Mouse (Mus musculus): ENCODE results near the gene Car5a.

Gene Car5a

DNA sequence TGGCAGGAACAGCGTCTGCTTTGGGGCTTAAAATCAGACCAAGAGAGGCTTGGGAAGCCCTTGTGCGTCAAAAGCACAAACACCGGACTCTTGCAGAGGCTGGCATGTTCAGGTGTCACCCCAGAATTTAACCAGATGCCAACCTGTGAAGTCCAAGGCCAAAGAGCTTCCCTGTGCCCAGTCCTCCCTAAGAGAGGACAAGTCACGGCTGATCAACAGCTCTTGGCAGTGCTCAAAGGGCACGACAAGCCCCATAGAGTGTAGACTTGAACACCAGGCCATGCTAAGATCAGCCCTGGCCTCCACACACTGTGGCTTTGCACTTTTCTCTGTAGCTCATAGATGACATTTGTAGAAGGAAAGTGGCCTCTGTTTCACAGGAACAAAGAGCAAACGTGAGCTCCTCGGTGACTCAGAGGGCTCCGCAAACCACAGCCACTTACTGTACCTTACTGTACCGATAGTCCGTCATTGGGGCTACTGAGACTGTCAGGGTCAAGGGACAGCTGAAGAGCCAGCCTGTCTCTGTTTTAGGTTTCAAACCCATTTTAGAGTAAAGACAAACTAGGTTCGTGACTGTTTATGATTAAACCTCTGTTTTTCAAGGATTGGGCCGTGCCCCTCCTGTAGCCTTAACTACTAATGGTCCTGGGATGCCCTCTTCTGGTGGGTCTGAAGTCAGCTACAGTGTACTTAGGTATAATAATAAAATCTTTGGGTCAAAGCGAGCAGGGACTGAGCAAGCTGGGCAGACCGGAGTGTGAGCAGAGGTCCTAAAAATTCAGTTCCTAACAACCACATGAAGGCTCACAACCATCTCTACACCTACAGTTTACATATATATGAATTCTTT is 11.8 kb downstream of the Car5a start:
- DNase-seq: no peak

DNA sequence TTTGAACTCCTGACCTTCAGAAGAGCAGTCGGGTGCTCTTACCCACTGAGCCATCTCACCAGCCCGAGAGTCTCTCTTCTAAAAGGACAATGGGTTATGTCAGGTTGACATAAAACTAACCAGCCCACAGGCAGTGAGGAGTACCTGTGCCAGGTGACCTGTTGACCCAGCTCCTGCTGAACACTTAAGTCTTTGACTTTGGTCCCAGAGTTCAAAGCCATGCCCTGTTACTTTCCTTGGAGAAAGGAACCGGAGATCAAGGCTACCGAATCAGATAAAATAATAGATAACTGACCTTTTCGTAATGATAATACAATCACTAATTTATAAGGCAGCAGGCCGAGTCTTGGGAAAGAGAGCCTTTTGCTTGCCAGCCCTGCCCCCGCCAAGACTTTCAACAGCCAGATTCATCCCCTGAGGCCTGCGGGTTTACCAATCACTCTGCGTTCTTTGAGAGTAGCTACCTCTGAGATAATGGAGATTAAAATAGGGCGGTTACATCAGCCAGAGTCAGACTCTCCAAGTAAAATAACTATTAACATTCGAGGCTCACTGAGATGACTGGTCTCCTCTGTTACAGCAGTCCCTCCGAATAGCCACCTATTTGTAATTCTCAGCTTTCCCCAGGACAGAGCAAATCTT is 12.6 kb downstream of the Car5a start:
- DNase-seq: no peak

DNA sequence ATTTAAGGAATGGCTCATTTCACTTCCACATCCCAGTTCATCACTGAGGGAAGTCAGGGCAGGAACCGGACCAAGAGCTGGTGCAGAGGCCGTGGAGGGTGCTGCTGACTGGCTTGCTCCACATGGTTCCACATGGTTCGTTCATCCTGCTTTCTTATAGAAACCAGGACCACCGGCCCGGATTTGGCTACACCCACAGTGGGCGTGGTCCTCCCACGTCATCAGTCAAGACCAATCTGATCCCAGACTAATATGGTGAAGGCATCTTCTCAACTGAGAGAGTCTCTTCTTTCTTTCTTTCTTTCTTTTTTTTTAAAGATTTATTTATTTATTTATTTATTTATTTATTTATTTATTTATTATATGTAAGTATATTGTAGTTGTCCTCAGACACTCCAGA is 13.1 kb downstream of the Car5a start:
- no peak for DNase-seq

DNA sequence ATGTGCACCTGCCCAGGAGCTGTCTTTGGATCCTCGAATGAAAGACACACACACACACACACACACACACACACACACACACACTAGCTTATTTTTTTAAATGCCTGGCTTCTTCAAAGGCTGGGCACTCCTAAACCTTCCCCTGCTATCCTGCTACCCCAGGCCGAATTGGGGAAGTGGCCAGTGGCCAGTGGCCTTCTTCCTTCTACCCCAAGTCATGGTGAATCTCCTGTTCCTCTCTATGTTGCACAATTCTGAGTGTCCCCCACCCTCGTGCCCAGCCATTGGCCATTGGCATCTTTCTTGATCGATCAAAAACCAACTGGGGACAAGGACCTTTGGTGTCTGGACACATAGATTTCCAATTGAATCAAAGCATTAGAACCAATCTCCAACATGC is 14.7 kb downstream of the Car5a start:
- no peak for DNase-seq

DNA sequence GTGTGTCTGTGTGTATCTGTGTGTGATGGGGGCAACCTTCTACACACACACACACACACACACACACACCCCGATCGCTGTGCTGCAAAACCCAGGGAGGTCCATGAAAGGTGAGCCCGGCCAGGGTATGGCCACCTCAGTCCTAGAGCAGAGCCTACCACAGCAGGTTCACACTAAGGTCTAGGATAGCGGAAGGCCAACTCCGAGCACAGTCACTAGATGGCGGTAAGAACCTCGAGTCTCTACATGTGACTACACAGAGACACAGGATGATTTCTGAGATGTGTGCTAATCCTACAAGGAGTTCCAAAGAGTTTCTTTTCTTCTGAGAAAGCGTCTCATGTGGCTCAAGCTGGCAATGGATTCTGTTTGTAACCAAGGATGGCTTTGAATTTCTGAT is 17.4 kb downstream of the Car5a start:
- DNase-seq: no peak

DNA sequence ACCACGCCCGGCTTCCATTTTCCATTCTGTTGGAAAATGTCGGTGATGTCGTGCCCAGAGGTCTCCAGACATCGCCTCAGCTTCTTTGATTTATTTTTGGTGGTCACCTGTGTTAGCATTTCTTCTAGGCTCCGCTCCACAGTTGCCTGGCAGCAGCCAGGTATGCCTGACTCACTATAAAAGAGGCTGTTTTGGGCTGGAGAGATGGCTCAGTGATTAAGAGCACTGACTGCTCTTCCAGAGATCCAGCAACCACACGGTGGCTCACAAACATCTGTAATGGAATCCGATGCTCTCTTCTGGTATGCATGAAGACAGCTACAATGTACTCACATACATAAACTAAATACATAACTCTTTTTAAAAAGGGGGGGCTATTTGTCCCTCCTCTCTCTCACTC is 18.4 kb downstream of the Car5a start:
- no peak for DNase-seq

DNA sequence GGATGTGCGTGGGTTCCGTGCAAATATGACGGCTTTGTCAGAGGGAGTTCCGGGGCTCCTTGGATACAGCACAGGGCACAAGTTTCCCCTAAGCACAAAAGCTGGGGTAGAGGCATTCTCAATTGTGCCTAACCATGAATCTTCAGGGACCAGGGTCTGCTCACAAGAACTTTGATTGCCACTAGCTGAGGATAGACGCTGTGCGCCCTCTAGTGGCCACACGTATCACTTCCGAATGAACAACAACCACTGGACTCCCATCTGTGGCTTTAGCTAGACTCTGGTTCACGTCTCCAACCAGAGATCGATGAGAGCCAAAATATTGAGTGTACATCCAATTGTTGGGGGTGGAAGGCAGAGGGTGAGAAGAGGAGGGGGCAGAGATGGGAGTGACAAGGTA is 19.1 kb downstream of the Car5a start:
- peak; percentile 52 for DNase-seq

DNA sequence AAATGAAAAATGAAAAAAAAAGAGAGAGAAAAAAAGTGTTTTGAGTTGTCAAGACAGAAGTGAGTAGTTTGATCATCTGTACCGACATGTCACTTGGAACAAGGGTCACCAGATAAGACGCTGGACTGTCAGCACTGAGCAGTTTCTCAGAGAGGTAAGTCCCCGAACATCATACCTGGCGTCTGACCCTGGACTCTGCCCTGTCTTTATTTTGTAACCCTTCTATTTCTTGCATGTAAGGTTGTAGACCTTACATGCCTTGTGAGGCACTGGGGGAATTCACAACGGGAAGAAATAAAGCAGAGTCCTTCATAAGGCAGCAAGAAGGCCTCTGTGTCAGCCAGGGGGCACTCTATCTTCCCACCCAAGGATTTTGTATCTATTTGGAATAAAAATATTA is 20.0 kb downstream of the Car5a start:
- DNase-seq: no peak

DNA sequence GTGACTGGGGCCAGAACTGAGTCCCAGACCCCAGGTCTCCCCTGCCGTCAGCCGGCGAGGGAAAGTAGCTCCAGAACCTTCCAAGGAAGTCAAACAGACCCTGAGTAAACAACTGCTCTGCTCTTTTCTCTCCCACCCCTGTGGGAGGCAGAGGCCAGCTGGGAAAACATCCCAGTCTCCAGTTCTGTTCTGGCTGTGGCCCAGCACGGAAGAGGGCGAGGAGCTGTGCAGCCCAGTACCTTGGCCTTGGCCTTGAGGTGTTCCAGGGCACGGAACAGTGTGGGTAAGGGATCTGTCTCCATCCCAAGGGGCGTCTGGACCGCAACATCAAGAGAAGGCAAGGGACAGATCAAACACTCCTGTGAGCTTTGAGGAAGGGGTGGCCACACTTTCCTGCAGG is 22.6 kb downstream of the Car5a start:
- no peak for DNase-seq

DNA sequence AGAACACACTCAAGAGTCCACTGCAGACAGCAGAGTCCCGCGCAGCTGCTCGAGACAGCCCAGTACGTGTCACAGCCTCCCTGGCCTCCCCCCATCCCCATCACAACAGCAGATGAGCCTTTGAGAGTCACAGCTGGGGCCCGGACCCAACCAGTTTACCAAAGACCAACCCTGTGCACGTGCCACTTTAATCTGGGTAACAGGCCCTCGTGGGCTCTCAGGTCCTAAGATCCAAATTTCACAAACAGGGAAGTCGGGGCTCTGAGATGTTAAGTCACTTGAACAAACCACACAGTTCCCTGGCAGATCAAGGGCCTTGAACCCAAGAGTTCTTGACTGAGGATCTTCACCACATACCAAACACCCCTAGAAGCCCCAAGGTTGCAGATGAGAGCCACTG is 23.1 kb downstream of the Car5a start:
- DNase-seq: no peak

DNA sequence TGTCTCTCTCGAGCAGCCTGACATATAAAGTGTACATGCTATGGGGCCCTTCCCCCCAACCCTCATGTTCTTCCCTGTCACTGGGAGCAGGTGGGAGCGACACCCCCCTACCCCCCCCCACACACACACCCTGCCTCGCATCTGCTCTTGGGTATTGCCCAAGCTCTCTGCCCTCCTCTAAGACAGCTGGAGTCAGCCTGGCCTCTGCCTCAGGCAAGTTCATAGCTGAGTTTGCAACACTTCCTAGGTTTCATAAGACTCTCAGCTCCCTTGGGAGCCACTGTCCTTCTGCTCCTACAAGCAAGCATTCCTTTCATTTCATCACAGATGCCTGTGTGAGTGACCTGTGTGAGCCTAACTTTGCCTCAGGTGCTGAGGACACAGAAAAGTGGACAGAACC is 25.0 kb downstream of the Car5a start:
- no peak for DNase-seq

DNA sequence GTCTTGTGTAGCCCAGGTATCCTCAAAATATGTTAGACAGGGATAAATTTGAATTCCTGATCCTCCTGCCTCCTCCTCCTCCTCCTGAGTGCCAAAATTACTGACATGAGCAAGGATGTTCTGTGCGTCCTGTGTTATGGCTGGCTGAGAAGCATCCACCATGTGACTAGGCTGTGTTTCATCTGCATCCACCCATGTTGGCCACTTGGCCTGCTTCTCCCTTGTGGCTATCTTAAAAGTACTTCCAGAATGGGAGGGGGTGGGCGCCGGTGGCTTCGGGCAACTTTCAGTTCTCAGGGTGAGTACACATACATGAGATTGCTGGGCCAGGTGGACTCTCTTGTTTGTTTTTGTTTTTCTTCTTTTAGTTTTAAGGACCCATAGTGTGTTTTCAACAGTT is 25.5 kb downstream of the Car5a start:
- no peak for DNase-seq

DNA sequence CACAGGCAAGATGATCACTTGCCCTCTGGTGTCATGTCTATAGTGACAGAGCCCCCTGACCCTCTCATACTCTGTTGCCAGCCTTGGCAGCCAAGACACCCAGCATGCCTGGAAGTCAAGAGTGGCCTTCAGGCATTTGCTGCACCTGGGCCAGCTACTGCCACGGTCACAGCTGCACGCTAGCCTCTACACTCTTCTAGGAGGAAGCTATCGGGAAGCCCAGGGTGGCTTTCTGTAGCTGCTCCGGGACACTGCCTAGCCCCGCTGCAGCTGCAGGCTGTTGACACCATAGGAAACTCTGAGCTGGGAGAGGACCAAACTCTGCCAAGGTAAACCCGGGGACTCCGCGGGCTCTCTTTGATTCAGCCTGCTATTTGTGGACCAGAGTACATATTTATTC is 31.3 kb downstream of the Car5a start:
- no peak for DNase-seq

DNA sequence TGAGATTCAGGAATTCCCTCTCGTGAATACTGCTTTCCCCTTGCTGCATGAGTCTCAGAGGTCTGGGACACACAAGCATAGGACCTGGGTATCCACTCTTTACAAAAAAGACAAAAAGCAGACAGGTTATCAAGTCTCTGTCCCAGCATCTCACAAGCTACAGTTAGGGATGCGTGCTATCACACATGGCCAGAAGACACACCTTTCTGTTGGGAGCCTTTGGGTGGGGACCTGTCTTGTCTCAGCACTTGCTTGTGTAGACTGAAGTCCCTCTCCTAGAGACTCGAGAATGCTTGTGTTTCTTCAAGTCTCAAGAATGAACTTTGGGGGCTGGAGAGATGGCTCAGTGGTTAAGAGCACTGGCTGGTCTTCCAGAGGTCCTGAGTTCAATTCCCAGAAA is 31.9 kb downstream of the Car5a start:
- no peak for DNase-seq

DNA sequence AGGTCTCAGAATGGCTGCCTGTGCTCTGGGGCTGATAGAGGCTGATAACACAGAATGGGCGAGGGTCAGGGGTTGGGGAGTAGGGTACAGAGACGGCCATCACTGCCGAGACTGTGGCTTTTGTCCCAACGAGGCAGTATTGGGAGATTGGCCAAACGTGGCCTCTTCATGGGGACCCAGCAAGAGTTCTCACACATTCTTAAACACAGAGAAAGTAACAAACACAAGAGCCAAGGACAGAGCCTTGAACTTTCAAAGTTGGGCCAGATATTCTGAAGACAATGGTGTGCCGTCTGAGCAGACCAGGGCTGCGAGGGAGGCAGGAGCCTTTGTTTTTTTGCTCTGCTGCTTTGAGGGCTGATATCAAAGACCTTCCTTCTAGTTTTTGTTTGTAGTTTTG is 32.7 kb downstream of the Car5a start:
- no peak for DNase-seq

DNA sequence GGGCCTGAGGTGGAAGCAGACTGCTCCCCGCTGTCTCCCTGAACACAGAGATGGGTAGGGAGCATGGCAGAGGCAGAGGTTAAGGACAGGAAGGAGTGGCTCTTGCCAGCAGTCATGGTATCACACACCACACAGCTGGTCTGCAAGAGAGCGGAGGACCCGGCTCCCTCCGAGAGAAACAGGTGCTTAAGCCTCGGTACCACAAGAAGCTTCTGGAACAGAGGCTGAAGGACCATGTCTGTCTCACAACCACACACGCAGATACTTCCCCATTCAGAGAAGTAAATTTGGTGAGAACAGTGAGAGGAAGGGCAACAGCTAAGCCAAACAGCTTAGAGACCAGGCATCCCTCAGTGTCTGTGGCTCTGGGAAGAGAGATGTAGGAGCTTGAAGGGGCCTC is 33.3 kb downstream of the Car5a start:
- no peak for DNase-seq

DNA sequence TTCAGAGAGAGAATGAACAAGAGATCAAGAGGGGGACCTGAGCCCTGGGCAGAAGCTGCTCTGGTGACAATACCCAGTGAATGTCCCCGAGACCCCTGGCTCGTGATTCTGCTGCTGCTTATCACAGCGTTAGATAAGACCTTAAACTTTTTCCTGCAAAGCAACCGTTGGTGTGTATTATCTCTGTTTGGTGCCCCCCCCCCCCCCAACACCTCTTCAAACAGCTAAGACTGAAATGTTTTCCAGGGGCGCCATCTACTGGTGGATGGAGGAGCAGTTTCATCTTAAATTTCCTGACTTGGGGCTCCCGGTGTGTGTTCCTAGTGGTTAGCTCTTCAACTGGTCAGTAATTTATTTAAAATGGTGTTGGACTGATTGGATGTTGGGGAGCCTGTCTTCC is 35.0 kb downstream of the Car5a start:
- DNase-seq: no peak

DNA sequence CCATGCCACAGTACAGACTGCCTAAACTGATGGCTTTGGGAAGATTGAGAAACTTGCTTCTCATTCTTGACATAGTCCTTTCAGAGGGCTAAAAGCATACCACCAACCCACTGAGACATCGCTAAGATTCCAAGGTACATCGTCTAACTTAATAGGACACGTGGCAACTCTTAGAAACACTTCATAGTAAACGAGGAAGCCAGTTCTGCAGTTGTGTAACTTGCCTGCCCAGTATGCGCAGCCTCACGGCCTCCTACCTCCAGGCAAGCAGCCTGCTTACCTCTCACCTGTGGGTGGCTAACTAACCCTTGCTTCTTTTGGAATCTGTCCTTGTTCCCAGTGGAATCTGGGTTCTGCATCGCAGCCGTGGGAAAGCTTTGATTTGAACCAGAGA is 35.6 kb downstream of the Car5a start:
- no peak for DNase-seq

DNA sequence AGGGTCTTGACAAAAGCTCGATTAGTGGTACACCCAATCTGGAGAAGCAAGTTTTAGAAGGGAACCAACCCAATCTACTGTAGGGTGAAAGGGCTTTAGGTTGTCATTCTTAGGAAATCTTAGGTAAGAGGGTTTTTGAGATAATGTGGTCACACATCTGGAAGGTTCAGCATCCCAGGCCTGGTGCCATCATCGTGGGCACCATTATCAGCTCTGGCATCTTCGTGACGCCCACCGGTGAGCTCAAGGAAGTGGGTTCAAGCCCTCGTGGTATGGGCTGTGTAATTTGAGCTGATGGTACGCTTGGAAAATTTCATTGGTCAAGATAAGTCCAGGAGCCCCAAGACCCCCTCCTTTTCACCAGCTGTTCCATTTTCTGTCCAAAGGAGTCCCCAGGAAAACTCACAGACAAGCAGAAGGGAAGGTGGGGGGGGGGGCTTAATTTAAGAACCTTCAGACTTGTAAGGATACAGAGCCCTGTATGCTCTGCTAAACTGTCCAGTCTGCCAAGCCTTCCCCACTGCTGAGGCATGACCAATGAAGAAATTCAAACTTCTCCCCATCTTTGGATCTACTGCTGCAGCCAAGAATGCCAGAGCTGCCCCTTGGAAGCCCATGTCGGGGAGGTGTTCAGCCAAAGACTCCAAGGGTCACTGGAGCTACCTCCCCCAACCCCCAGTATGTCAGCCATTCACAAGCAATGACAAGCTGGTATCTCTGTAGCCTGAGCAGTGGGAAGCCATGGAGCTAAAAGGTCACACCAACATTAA is 36.1 kb downstream of the Car5a start:
- DNase-seq: no peak

DNA sequence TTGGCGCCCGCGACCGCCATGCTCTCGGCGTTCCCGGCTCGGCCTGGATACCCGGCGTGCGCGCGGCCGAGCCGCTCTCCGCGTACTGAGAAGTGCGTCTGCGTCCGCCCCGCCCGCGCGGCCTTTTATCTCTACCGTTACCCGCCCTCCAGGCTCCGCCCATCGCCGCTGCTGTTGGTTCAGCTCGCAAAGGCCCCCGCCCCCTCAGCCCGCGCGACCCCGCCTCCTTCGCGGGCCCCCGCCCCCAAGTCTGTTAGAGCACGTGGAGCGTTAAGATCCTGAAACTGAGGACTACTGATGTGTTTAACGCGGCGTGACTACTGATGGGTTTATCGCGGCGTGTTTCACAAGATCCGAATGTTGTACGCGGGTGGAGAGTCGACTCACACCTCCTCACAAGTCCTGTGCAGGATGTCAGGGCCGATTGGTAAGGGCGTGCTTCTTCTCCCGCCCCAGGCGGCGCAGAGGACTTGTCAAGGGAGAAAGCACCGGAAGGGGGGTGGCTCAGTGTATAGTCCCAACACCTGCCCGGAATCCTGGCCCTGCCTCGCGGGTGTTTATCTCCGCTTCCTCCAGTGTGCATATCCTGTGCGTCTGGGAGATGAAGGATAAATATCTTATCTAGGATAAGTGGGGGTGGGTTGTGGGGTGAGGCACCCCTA is 37.0 kb downstream of the Car5a start, which contains the start of gene Slc7a5:
Slc7a5 (minus strand) TSS at position 108 of the 662 bp plus-strand sequence.
- DNase-seq: peak; percentile 92

DNA sequence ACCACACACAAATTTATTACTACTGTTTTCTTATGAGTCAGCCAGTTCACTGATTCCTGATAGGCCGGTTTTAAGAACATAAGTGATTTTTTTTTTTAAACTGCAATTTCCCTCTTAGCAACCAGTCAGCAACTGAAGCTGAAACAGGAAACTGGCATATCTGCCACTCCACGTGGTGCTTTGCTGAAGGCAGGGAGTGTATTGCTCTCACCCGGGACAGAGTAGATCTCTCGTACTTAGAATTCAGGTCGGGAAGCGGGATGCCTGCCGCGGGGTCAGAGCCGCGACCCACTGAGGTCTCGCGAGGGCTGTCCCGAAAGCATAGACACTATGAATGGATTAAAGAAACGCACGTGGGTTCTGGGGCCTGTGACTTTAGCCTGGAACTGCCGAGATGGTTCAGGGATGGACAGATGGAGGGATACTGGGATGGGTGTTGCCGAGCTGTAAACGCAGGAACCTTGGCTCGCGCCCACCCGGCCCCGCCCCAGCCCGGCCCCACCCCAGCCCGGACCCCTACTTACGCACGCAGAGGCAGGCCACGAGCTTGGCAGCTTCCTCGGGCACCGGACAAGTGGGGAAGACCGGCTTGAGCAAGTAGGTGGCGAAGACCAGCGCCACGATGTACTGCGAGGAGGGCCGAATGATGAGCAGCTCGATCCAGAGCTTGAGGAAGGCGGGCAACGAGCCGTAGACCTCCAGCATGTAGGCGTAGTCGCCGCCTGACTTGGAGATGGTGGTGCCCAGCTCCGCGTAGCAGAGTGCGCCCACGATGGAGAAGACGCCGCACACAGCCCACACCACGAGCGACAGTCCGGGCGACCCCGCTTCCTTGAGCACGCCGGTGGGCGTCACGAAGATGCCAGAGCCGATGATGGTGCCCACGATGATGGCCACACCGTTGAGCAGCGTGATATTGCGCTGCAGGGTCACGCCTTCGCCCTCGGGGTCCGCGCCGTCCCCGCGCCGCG is 37.9 kb downstream of the Car5a start:
- no peak for DNase-seq

DNA sequence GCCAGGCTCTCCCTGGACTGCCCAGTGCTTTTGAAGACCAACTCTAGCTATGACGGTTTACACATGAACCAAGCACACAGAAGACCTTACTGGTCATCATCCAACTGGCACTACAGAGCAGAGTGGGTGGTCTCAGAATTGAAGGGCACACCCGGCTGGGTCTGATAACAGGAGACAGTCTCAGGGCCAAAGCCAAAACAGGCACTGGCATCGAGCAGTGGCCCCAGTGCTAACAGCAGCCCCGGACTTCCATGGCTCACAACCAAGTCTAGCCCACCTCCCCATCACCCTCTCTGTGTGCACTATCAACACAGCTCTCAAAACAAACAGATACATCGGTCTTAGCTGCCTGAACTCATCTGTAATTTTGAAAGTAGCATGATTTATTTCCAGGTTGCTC is 38.8 kb downstream of the Car5a start:
- no peak for DNase-seq
